8 mouse cellular contexts compared by ENCODE assay signal in genomic region chr3:146328749-146329148, GRCm38 (mm10).
DNase-seq lines count a peak whose midpoint lies in the region; ATAC-seq lines count a peak whose summit lies in the region.

No protein-coding gene starts in this region.

- DNase-seq in heart, adult 18-20 months, result peak; percentile 9
- no peak for DNase-seq in heart, postnatal 25 days (ENCODE audit: low spot score)
- DNase-seq in kidney, adult 8-10 months, result peak; percentile 60 to 67
- peak; percentile 69 for DNase-seq in splenic B cell, adult 2 months (ENCODE audit: low read depth, low spot score)
- DNase-seq in cerebellum, adult 11 months, result no peak
- DNase-seq in gastrocnemius, adult 18-20 months (ENCODE audit: low spot score), result no peak

- no peak overlapping the region for H3K9ac ChIP-seq in lung, embryonic 15.5 days

- no peak overlapping the region for H3K27ac ChIP-seq in lung, embryonic 15.5 days

- peaks cover 17% of the 10 kb centered on the region for H3K4me1 ChIP-seq in lung, embryonic 15.5 days

- no peaks in the 10 kb centered on the region for H3K36me3 ChIP-seq in lung, embryonic 15.5 days
- no peaks in the 10 kb centered on the region for H3K36me3 ChIP-seq in splenic B cell, adult 2 months (ENCODE audit: control insufficient read depth, insufficient read depth, low read length, poor library complexity, severe bottlenecking)

- 13% methylated on average over 13 of the region's 13 CpGs for WGBS in lung, embryonic 15.5 days

- H3K4me3 ChIP-seq in lung, embryonic 15.5 days, result peak overlapping the region; percentile 24; the same call in 1 of the 2 replicates

- H3K9me3 ChIP-seq in lung, embryonic 15.5 days, result no peaks in the 10 kb centered on the region

- peak overlapping the region; percentile 69 for H3K4me2 ChIP-seq in lung, embryonic 15.5 days

- peak; percentile 72 for ATAC-seq in erythroid progenitor cell, adult 5-6 weeks (replicated peaks; ENCODE audit: low FRiP score, poor library complexity, severe bottlenecking)
- no peak for ATAC-seq in lung, embryonic 15.5 days (ENCODE audit: borderline replicate concordance, extremely low read depth, low FRiP score, low TSS enrichment)

- intact Hi-C loops in heart, postnatal 25 days (cut with DNase I), result loop anchor here (5.0 kb wide), 2 partner anchors 141 to 589 kb away; no protein-coding TSS in a partner anchor

- no peaks in the 10 kb centered on the region for H3K27me3 ChIP-seq in lung, embryonic 15.5 days
- H3K27me3 ChIP-seq in splenic B cell, adult 2 months (ENCODE audit: control insufficient read depth, insufficient read depth, low read length, poor library complexity, severe bottlenecking), result no peaks in the 10 kb centered on the region

Comparison
In these comparisons a context has a peak if more than half of its experiments do, and no peak if none do; other contexts are left out.
1. DNase-seq: peak in heart, adult 18-20 months (2 of 2), kidney, adult 8-10 months (2 of 2) and splenic B cell, adult 2 months (single experiment); none in heart, postnatal 25 days (single experiment), cerebellum, adult 11 months (single experiment) and gastrocnemius, adult 18-20 months (single experiment).